Mouse (Mus musculus) left cerebral cortex, adult 2 months (tissue): ENCODE data around the gene Gm7137. TPM values are rescaled to one million over a fixed set of nuclear protein-coding genes. Genes with fewer than 3 reads are reported as not detected.

ENCODE experiments used
- DNase-seq, 2 experiments: peaks; one replicate each; pipeline ENCODE4 v3.0.0; 2021 to 2022; ENCODE audit warnings: low spot score in 2 of 2, mixed read lengths in 1 of 2; ENCODE audit errors: extremely low spot score in 1 of 2
- H3K27ac ChIP-seq: fragments of 200-600 bp; 2 replicates; pipeline ENCODE4 v1.8.1; 2022
- H3K4me3 ChIP-seq: fragments of 200-600 bp; 2 replicates; pipeline ENCODE4 v1.8.1; 2022
- CTCF ChIP-seq: fragments of 200-600 bp; IDR thresholded peaks from 2 replicates; pipeline ENCODE4 v1.8.1; 2022; ENCODE audit warnings: antibody characterized with exemption, mild to moderate bottlenecking, moderate library complexity
- intact Hi-C: fragments of 180-260 bp; cut with DNase I; formaldehyde crosslinking; loops from one replicate; pipeline ENCODE4 v1.15.1; 2025
- total RNA-seq, 2 experiments: library from RNA; stranded (reverse); gene quantifications; 2 replicates each; pipeline ENCODE4 v1.2.3; 2021

Gene Gm7137
- total RNA-seq, 2 experiments from 2014 or later = not detected

DNA sequence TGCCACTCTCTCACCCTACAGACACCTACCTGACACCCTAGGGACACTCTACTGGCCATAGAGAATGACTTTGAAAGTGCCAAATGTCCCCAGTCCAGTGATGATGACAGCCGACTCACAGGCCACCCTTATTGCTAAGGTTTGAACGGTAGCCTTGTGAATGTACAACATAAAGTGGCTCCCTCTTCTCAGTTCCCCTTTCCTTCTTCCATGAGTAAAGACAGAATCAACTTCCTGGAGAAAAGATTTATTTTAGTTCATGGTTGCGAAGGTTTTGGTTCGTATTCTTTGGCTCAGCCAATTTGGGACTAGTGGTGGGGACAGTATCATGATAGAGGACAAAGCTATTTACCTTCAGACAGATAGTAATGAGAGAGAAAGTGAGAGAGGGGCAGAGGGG is 49.1 kb downstream of the Gm7137 start:
- intact Hi-C loops = no loop called here
- TF ChIP-seq CTCF = no peak
- Histone ChIP-seq H3K4me3 (no peak overlapping the region), H3K27ac (no peak overlapping the region)
- DNase-seq = no peak

Other genes with a start within 250 kb of the Gm7137 start
- 10 to 100 TPM; 71.6 to 77.6 TPM for gene Pttg1ip, start 206.5 kb downstream of the Gm7137 start, total RNA-seq
- 100 to 1,000 TPM; 142 to 156 TPM for gene Sumo3, start 182.1 kb downstream of the Gm7137 start, total RNA-seq
- gene Gm49325, start 182.0 kb downstream of the Gm7137 start, total RNA-seq = 1 to 10 TPM; 2.0 to 5.3 TPM
- gene Ube2g2, start 165.9 kb downstream of the Gm7137 start, total RNA-seq = 10 to 100 TPM; 47.4 to 48.0 TPM
- under 1 TPM; 0.18 to 0.21 TPM for gene Tspear, start 101.6 kb downstream of the Gm7137 start, total RNA-seq
- not detected for gene Gm19402, start 97.4 kb downstream of the Gm7137 start, total RNA-seq
- not detected for gene Gm9508, start 91.0 kb downstream of the Gm7137 start, total RNA-seq
- not detected for gene Gm10272, start 81.6 kb downstream of the Gm7137 start, total RNA-seq
- not detected for gene Gm10024, start 76.7 kb downstream of the Gm7137 start, total RNA-seq
- not detected for gene Gm10142, start 72.4 kb downstream of the Gm7137 start, total RNA-seq
- not detected for gene Krtap12-1, start 67.6 kb downstream of the Gm7137 start, total RNA-seq
- not detected for gene Gm10100, start 61.7 kb downstream of the Gm7137 start, total RNA-seq
- not detected for gene Gm18596, start 45.6 kb downstream of the Gm7137 start, total RNA-seq
- not detected for gene Gm9736, start 36.8 kb downstream of the Gm7137 start, total RNA-seq
- not detected for gene Gm3233, start 28.5 kb downstream of the Gm7137 start, total RNA-seq
- gene Gm3238, start 16.9 kb downstream of the Gm7137 start, total RNA-seq = not detected
- gene Gm7138, start 11.3 kb downstream of the Gm7137 start, total RNA-seq = not detected
- gene Gm3250, start 5.7 kb downstream of the Gm7137 start, total RNA-seq = not detected
- gene Gm9639, start 6.9 kb upstream of the Gm7137 start, total RNA-seq = not detected
- gene Gm19668, start 10.9 kb upstream of the Gm7137 start, total RNA-seq = not detected
- not detected for gene Gm9507, start 23.6 kb upstream of the Gm7137 start, total RNA-seq
- not detected for gene Gm2696, start 26.5 kb upstream of the Gm7137 start, total RNA-seq
- gene Krtap10-4, start 38.9 kb upstream of the Gm7137 start, total RNA-seq = not detected
- not detected for gene Krtap10-10, start 47.7 kb upstream of the Gm7137 start, total RNA-seq
- not detected for gene Gm36176, start 58.6 kb upstream of the Gm7137 start, total RNA-seq
- not detected for gene Gm10318, start 64.7 kb upstream of the Gm7137 start, total RNA-seq
- gene Gm3285, start 73.8 kb upstream of the Gm7137 start, total RNA-seq = not detected
- 1 to 10 TPM; 9.5 to 9.8 TPM for gene Lrrc3, start 114.3 kb upstream of the Gm7137 start, total RNA-seq
- 10 to 100 TPM; 44.7 to 50.3 TPM for gene Trpm2, start 182.4 kb upstream of the Gm7137 start, total RNA-seq
- 10 to 100 TPM; 33.9 to 34.0 TPM for gene 1810043G02Rik, start 190.3 kb upstream of the Gm7137 start, total RNA-seq
- gene Pfkl, start 221.9 kb upstream of the Gm7137 start, total RNA-seq = 100 to 1,000 TPM; 141 to 149 TPM